Mouse (Mus musculus) adrenal gland, postnatal 25 days (tissue): ENCODE measurements around the gene Lama2. TPM values are rescaled to one million over a fixed set of nuclear protein-coding genes. Genes with fewer than 3 reads are reported as not detected.

Source experiments
- DNase-seq: peaks from one replicate; pipeline ENCODE4 v3.0.0; 2021; ENCODE audit warnings: mixed read lengths
- total RNA-seq: library from RNA; stranded (reverse); gene quantifications from 2 replicates; pipeline ENCODE4 v1.2.3, GENCODE M21; 2021

The Lama2 gene
- total RNA-seq, 1 experiment from 2014 or later, result 21.3 TPM

GRCm38 (mm10) chr10:27384636-27385035, 234.9 kb downstream of the Lama2 start:
- DNase-seq, result no peak

DNA sequence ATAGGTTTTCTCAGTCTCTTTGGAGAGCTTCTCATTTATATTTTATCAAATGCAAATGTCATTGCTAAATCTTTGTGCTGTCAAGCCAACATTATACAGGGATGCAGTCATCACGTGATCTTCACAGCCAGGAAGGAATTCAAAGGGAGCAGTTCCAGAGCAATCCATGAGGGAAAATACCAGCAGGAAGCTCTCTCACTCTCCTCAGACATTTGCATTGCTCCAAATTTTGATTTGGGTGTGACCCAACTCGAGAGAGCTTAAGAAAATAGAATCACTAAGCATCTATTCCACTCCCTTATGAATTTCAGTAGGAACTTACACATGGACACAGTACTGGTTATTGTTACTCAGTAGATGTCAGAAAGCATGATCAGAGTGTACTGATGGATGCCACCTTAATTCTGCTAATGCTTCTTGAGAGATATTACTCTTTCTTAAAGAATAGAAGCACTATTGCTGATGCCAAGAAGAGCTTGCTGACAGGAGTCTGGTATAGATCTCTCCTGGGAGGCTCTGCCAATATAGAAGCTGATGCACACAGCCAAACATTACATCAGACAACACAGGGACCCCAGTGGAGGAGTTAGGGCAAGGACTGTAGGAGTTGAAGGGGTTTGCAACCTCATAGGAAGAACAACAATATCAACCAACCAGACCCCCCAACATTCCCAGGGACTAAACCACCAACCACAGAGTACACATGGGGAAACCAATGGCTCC, 236.5 kb downstream of the Lama2 start:
- no peak for DNase-seq

DNA sequence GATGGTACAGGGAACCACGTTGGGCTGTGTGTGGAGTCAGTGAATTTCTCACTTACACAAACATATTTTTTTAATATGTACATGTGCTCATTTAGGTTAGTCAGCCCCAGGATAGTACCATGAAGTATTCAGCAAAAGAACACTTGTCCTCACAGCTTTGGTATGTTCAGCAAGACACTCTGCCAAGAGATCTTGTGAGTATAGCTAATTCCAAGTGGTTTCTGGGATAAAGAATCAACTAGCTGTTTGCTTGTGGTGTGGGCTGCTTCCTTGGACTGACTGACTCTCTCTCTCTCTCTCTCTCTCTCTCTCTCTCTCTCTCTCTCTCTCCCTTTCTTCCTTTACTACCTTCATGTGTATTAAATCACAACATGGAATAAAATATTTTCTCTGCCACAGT, 241.3 kb downstream of the Lama2 start:
- DNase-seq, result no peak

DNA sequence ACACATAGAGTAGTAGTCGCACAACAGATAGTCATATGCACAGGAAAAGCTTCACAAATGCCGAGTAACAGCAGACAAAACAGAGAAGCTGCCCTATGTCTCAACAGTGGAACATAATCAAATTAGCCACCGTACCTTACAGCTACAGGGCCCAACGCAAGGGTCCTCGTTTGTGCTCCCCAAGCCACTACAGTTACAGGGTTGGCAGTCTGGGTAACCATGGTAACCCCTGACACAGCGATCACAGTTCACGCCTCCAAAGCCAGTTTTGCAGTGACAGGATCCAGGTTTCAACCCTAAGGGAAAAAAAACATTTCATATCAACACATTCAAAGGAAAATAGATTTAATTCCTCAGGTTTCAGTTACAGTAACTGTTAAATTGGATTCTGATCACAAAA, 275.3 kb downstream of the Lama2 start:
- no peak for DNase-seq

DNA sequence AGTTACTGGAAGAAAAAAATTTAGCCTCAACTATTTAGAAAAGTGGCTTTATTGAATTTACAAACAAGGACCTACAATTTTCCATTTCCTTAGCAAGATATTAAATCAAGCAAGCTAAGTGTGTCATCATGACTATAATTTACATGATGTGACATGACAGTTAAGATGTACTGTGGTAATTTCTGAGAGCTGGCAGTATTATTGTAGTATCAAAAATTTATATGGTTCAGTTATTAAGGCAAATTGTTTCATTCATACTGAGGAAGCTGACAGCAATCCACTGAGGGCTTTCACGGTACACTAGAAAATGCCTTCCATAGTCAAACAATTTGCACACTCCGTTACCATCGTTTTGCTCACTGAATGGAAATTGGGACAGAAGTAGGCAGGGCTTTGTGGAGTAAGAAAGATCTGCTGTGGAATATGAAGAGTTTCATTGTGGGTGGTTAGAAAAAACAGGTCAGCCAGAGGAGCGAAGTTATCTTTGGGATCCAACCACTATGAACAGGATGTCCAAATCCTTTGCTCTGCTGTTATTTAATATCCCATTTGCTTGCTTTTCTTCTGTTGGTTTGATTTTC, 297.1 kb downstream of the Lama2 start:
- no peak for DNase-seq

- no peak for DNase-seq
These were observed 312.1 kb downstream of the Lama2 start for GRCm38 (mm10) chr10:27307444-27307843.

GRCm38 (mm10) chr10:27305301-27305700, 314.3 kb downstream of the Lama2 start:
- no peak for DNase-seq

GRCm38 (mm10) chr10:27285098-27285860, 334.3 kb downstream of the Lama2 start:
- no peak for DNase-seq

DNA sequence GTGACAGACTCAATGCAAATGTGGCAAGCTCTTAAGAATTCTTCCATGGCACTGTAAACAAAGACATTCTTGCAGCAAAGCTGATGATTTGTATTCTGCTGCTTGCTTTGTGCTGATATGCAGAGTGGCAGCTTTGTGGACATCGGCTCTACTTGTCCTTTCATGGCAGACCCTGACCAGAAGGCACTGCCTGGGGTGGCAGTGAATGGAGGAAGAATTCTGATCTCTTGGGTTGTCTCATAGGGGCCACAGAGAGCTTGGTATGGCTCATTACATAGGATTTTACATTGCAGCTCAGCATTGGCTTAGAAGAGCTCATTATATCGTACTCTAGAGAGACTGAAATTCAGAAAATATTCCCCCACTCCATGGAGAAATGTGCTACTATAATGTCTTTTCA, 352.1 kb downstream of the Lama2 start:
- no peak for DNase-seq

- DNase-seq, result no peak
These were observed 353.7 kb downstream of the Lama2 start for GRCm38 (mm10) chr10:27265812-27266211.

DNA sequence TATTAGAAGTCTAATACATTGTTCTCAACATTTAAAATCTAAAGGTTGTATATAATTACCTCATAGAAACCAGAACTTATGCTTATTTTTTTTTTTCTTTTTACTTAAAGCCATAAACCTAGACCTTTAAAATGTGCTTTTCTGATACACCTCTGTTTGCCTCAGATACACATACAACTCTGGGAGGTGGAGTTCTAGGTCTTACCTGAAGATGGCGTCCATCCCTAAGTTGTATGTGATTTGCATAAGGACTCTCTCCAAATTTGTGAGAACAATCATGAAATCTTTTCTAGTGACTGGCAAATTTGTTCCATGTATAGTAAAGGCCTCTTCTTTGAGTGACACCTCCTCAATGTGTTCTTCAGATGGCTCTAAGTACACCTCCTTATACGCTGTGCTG, 354.8 kb downstream of the Lama2 start:
- no peak for DNase-seq

DNA sequence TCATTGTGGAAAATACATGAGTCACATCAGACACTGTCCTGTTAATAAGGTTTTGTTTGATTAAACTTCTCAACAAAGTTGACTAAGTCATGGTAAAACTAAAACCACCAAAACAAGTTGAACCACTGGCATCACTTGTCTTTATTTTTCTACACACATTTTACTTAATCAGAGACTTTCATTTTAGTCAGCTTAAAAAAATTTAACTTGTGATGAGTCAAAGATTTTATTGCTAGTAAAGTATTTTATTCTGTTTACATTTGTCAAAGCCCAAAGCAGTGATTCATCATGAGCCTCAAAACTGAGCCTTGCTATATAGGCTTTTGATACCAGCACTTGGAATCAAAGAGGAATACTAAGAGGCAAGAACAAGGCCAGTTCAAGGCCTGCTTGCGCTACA, 369.8 kb downstream of the Lama2 start:
- no peak for DNase-seq

DNA sequence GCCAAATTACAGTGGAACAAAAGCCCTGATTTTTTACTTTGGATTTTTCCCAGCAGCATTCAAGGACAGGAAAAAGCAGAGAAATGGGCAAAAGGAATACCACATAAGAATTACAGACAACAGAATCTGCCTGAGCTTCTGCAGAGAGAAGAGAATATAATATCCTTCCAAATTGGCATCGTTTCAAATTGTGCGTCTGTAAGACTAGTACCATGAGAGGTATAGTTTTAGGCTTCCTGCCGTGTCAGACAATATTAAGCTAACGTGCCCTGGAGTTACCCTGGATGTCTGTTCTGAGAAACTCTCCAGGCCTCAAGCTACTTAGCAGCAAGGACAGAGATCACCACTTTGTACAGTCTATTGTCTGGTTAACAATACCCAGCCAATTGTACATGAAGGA, 384.8 kb downstream of the Lama2 start:
- no peak for DNase-seq

DNA sequence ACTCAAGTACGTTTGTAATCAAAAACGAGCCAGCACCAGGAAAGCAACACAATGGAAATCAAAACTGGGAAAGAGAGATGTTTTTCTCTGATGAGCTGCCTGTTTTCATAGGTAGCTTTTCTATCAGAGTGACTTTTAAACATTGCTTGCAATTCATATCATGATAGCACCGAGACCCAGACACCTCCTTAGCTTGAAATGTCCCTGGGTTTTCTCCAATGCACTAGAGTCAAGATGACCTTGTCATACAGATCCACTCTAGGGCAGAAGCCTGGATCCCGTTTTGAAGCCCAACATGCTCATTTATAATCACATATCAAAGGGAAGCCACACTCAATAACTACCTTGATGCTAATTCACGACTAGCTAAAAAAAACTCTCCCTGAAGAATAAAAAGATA, 386.0 kb downstream of the Lama2 start:
- no peak for DNase-seq

DNA sequence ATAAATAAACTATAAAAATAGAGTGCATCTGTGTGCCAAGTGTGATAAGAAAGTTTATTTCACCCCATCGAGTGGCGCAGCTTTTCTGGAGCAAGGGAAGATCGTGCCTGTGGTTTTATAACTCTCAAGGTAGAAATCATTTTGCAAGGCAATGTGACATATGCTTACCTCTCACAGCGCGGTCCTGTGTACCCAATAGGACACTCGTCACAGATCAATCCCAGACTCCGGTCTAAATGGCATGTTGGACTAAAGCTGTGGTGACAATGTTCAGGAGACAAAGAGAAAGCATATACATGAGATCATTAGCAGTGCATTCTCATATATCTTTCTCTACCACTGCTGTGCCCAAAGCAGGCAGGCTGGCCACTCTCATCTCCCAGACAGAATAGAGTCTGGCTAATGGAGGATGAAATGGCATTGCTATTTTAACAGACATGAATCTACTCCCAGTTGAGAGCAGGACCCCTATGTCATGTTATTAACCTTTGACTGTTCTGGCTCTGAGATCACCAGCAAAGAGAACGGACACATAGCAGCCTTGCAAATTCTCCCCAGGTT, 395.7 kb downstream of the Lama2 start:
- DNase-seq, result no peak

GRCm38 (mm10) chr10:27222639-27223315, 396.8 kb downstream of the Lama2 start:
- DNase-seq, result no peak

- no peak for DNase-seq
These were observed 399.9 kb downstream of the Lama2 start for GRCm38 (mm10) chr10:27219698-27220097.

GRCm38 (mm10) chr10:27207320-27207719, 412.2 kb downstream of the Lama2 start:
- no peak for DNase-seq

- DNase-seq, result no peak
These were observed 421.1 kb downstream of the Lama2 start for GRCm38 (mm10) chr10:27198443-27198842.

GRCm38 (mm10) chr10:27193986-27194908, 425.3 kb downstream of the Lama2 start:
- no peak for DNase-seq

DNA sequence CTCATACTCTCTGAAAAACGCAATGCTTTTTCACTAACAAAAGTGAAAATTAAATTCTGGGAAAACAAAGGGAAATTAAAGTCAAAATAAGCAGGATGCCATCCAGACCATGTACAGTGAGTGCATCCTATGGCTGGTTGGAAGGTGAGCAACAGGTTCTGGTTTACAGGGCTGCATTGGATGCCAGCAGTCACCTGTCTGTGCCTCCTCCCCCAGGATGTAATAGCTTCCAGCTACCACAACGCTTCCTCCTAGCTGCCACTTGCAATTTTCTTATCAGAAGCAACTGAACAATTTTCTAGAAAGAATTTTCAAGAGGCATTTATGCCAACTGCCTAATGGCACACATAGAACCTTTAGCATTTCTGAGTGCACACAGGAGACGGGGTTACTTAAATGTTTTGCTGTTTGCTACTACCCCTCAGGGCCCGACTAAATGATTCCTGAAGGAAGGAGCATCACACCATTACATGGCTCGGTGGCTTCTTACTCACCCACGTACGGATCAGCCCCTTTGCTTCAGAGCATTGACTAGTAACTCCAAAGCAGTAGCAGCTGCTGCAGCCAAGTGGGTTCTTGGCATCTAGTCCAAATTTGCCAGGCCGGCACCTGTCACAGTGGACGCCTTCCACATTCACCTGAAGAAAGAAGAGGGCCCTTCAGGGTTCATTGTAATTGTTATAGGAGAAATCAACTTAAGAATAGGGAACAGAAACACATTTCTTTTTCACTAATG, 430.8 kb downstream of the Lama2 start:
- no peak for DNase-seq
